Mouse (Mus musculus) brain, embryonic 14.5 days (tissue): ENCODE measurements around the gene Mgst2. TPM values are rescaled to one million over a fixed set of nuclear protein-coding genes. Genes with fewer than 3 reads are reported as not detected.

Experiments
- DNase-seq: peaks from one replicate; pipeline ENCODE4 v3.0.0-alpha.2; 2011; ENCODE audit warnings: low read depth
- CTCF ChIP-seq: fragments of 200-500 bp; IDR thresholded peaks from 2 replicates; pipeline ENCODE4 v1.5.1; 2012; ENCODE audit warnings: inconsistent platforms, mild to moderate bottlenecking, moderate library complexity, borderline replicate concordance; ENCODE audit not compliant: insufficient read depth, insufficient read length; ENCODE audit errors: extremely low read depth
- POLR2A ChIP-seq: fragments of 200-500 bp; IDR thresholded peaks from 2 replicates; pipeline ENCODE4 v1.6.1; 2012; ENCODE audit warnings: mild to moderate bottlenecking, inconsistent platforms, borderline replicate concordance; ENCODE audit not compliant: poor library complexity, insufficient read depth, insufficient read length, severe bottlenecking; ENCODE audit errors: extremely low read depth
- polyA plus RNA-seq: library from polyadenylated mRNA; depleted of rRNA; stranded (reverse); fragments of >200 nt; gene quantifications from 2 replicates; pipeline ENCODE4 v1.2.3, GENCODE M21; 2012

The Mgst2 gene
- polyA plus RNA-seq, 1 experiment = 0.19 TPM

- no peak for DNase-seq
- TF ChIP-seq CTCF (no peak), POLR2A (no peak)
These were observed 1.2 kb downstream of the Mgst2 start for GRCm38 (mm10) chr3:51661376-51661775.

- TF ChIP-seq CTCF (no peak), POLR2A (no peak)
- DNase-seq = no peak
These were observed 1.9 kb downstream of the Mgst2 start for GRCm38 (mm10) chr3:51661880-51662550.

GRCm38 (mm10) chr3:51662557-51662956 is 2.4 kb downstream of the Mgst2 start:
- no peak for DNase-seq
- no peak for TF ChIP-seq POLR2A
- no peak for TF ChIP-seq CTCF

- DNase-seq = no peak
- TF ChIP-seq CTCF (no peak), POLR2A (no peak)
These were observed 8.4 kb downstream of the Mgst2 start for GRCm38 (mm10) chr3:51668607-51669006.

- DNase-seq = no peak
- TF ChIP-seq POLR2A (no peak), CTCF (no peak)
These were observed 10.4 kb downstream of the Mgst2 start for GRCm38 (mm10) chr3:51670414-51671070.

- no peak for TF ChIP-seq CTCF
- TF ChIP-seq POLR2A = no peak
- no peak for DNase-seq
These were observed 10.9 kb downstream of the Mgst2 start for GRCm38 (mm10) chr3:51671071-51671469.

GRCm38 (mm10) chr3:51672631-51673030 is 12.5 kb downstream of the Mgst2 start:
- no peak for DNase-seq
- TF ChIP-seq CTCF (no peak), POLR2A (no peak)

GRCm38 (mm10) chr3:51673408-51674086 is 13.4 kb downstream of the Mgst2 start:
- TF ChIP-seq CTCF (peak; percentile 51; the same call in 1 of the 2 replicates), POLR2A (no peak)
- DNase-seq = peak; percentile 31

- TF ChIP-seq POLR2A (no peak), CTCF (no peak)
- DNase-seq = no peak
These were observed 14.8 kb downstream of the Mgst2 start for GRCm38 (mm10) chr3:51674963-51675362.

- TF ChIP-seq CTCF = no peak
- TF ChIP-seq POLR2A = no peak
- DNase-seq = no peak
These were observed 25.4 kb downstream of the Mgst2 start for GRCm38 (mm10) chr3:51685539-51685938.

- TF ChIP-seq CTCF (no peak), POLR2A (no peak)
- DNase-seq = no peak
These were observed 26.2 kb downstream of the Mgst2 start for GRCm38 (mm10) chr3:51686316-51686715.
